Mouse (Mus musculus) ES-Bruce4 (cell line): ENCODE measurements around the gene Olfr1225. TPM values are rescaled to one million over a fixed set of nuclear protein-coding genes. Genes with fewer than 3 reads are reported as not detected.

Experiments
- H3K27ac ChIP-seq: 2 replicates; pipeline ENCODE4 v1.5.1; 2012; ENCODE audit warnings: low read length, inconsistent platforms; ENCODE audit not compliant: insufficient read depth
- H3K27me3 ChIP-seq: 2 replicates; pipeline ENCODE4 v1.6.1; 2012; ENCODE audit warnings: mild to moderate bottlenecking, low read length, inconsistent platforms; ENCODE audit not compliant: control insufficient read depth, poor library complexity, insufficient read depth, severe bottlenecking
- H3K36me3 ChIP-seq: 2 replicates; pipeline ENCODE4 v1.6.1; 2012; ENCODE audit warnings: inconsistent platforms, mild to moderate bottlenecking, low read length, moderate library complexity; ENCODE audit not compliant: control insufficient read depth, poor library complexity, insufficient read depth, severe bottlenecking
- H3K4me1 ChIP-seq: one replicate; pipeline ENCODE4 v1.8.1; 2011; ENCODE audit warnings: low read length; ENCODE audit not compliant: control insufficient read depth, insufficient read depth
- H3K4me3 ChIP-seq: 2 replicates; pipeline ENCODE4 v1.5.1; 2011; ENCODE audit warnings: low read depth, mild to moderate bottlenecking, low read length
- H3K9ac ChIP-seq: 2 replicates; pipeline ENCODE4 v1.6.1; 2012; ENCODE audit warnings: low read depth, mild to moderate bottlenecking, inconsistent platforms; ENCODE audit not compliant: poor library complexity, severe bottlenecking
- H3K9me3 ChIP-seq: replicated peaks from 2 replicates; pipeline ENCODE4 v1.6.1; 2012; ENCODE audit warnings: mild to moderate bottlenecking, low read length, inconsistent platforms; ENCODE audit not compliant: control insufficient read depth, poor library complexity, insufficient read depth, severe bottlenecking
- CTCF ChIP-seq: IDR thresholded peaks from one replicate; pipeline ENCODE4 v1.8.1; 2011; ENCODE audit warnings: low read depth, low read length
- EP300 ChIP-seq: IDR thresholded peaks from 2 replicates; pipeline ENCODE4 v1.6.1; 2011; ENCODE audit warnings: low read depth, low read length; ENCODE audit not compliant: insufficient read depth
- POLR2A ChIP-seq: IDR thresholded peaks from one replicate; pipeline ENCODE4 v1.8.1; 2011; ENCODE audit warnings: low read length; ENCODE audit not compliant: insufficient read depth
- polyA plus RNA-seq: library from polyadenylated mRNA; stranded (reverse); fragments of >200 nt; gene quantifications from 2 replicates; pipeline ENCODE4 v1.2.4, GENCODE M21; 2011; ENCODE audit warnings: low read depth; ENCODE audit not compliant: missing spikeins, insufficient read depth, insufficient read length

The Olfr1225 gene
- polyA plus RNA-seq, 1 experiment, result not detected

- Histone ChIP-seq H3K4me1 (no peaks in the 10 kb centered on the region), H3K9ac (no peak within 1 kb of the TSS), H3K36me3 (no peaks in the 10 kb centered on the region), H3K4me3 (no peak within 1 kb of the TSS), H3K27me3 (no peaks in the 10 kb centered on the region), H3K9me3 (no peaks in the 10 kb centered on the region), H3K27ac (no peak within 1 kb of the TSS)
- TF ChIP-seq POLR2A (no peak), CTCF (no peak), EP300 (no peak)
Measured at GRCm38 (mm10) chr2:89132954-89133353, 41.5 kb downstream of the Olfr1225 start, which contains the start of gene Olfr1222. TSS of gene Olfr1222 (minus strand) at chr2:89133054.

Other genes starting within 250 kb of the Olfr1225 start
- not detected in 2 replicates for gene Olfr1211, start 236.6 kb downstream of the Olfr1225 start, polyA plus RNA-seq
- gene Olfr1212, start 220.7 kb downstream of the Olfr1225 start, polyA plus RNA-seq, result not detected in 2 replicates
- not detected in 2 replicates for gene Gm13762, start 194.4 kb downstream of the Olfr1225 start, polyA plus RNA-seq
- gene Olfr1214, start 182.0 kb downstream of the Olfr1225 start, polyA plus RNA-seq, result not detected in 2 replicates
- gene Olfr1215, start 167.7 kb downstream of the Olfr1225 start, polyA plus RNA-seq, result not detected in 2 replicates
- not detected in 2 replicates for gene Olfr1216, start 156.3 kb downstream of the Olfr1225 start, polyA plus RNA-seq
- gene Olfr1217, start 142.6 kb downstream of the Olfr1225 start, polyA plus RNA-seq, result not detected in 2 replicates
- not detected in 2 replicates for gene Olfr1218, start 113.5 kb downstream of the Olfr1225 start, polyA plus RNA-seq
- not detected in 2 replicates for gene Olfr1219, start 91.2 kb downstream of the Olfr1225 start, polyA plus RNA-seq
- not detected in 2 replicates for gene Olfr1220, start 67.8 kb downstream of the Olfr1225 start, polyA plus RNA-seq
- gene Olfr1221, start 57.4 kb downstream of the Olfr1225 start, polyA plus RNA-seq, result not detected in 2 replicates
- not detected in 2 replicates for gene Olfr1222, start 41.6 kb downstream of the Olfr1225 start, polyA plus RNA-seq
- not detected in 2 replicates for gene Olfr1223, start 23.1 kb downstream of the Olfr1225 start, polyA plus RNA-seq
- not detected in 2 replicates for gene Olfr1224-ps1, start 10.6 kb downstream of the Olfr1225 start, polyA plus RNA-seq
- gene Olfr1226, start 25.4 kb upstream of the Olfr1225 start, polyA plus RNA-seq, result not detected in 2 replicates
- not detected in 2 replicates for gene Olfr1228, start 79.4 kb upstream of the Olfr1225 start, polyA plus RNA-seq
- not detected in 2 replicates for gene Olfr1229, start 113.3 kb upstream of the Olfr1225 start, polyA plus RNA-seq
- gene Olfr1230, start 122.6 kb upstream of the Olfr1225 start, polyA plus RNA-seq, result not detected in 2 replicates
- not detected in 2 replicates for gene Olfr1231, start 132.4 kb upstream of the Olfr1225 start, polyA plus RNA-seq
- gene Olfr1232, start 155.0 kb upstream of the Olfr1225 start, polyA plus RNA-seq, result not detected in 2 replicates
- not detected in 2 replicates for gene Olfr1233, start 167.7 kb upstream of the Olfr1225 start, polyA plus RNA-seq
- gene Olfr1234, start 190.2 kb upstream of the Olfr1225 start, polyA plus RNA-seq, result not detected in 2 replicates
- gene Olfr1238, start 235.0 kb upstream of the Olfr1225 start, polyA plus RNA-seq, result not detected in 2 replicates
- gene Olfr1239, start 245.7 kb upstream of the Olfr1225 start, polyA plus RNA-seq, result not detected in 2 replicates